Mouse (Mus musculus) stomach, embryonic 15.5 days (tissue): ENCODE results near the gene 1700017N19Rik. TPM values are rescaled to one million over a fixed set of nuclear protein-coding genes. Genes with fewer than 3 reads are reported as not detected.

Source experiments
- polyA plus RNA-seq: library from polyadenylated mRNA; unstranded; fragments of >200 nt; fragmentation: Nextera tagmentation; extraction: Ambion mirVana; gene quantifications from 2 replicates; pipeline ENCODE4 v1.2.1, GENCODE M21; 2015

Gene 1700017N19Rik
- polyA plus RNA-seq, 1 experiment from 2014 or later = not detected

Other genes with a start within 250 kb of the 1700017N19Rik start
- not detected in 2 replicates for gene Gm4302, start 249.6 kb upstream of the 1700017N19Rik start, polyA plus RNA-seq
- gene Gm4303, start 244.5 kb upstream of the 1700017N19Rik start, polyA plus RNA-seq = not detected in 2 replicates
- gene Gm4305, start 239.4 kb upstream of the 1700017N19Rik start, polyA plus RNA-seq = not detected in 2 replicates
- not detected in 2 replicates for gene Gm4307, start 229.1 kb upstream of the 1700017N19Rik start, polyA plus RNA-seq
- not detected in 2 replicates for gene Gm4312, start 207.9 kb upstream of the 1700017N19Rik start, polyA plus RNA-seq
- gene Tmtc3, start 103.1 kb upstream of the 1700017N19Rik start, polyA plus RNA-seq = 22.2 and 22.5 TPM in 2 replicates
- gene Cep290, start 102.9 kb upstream of the 1700017N19Rik start, polyA plus RNA-seq = 5.2 and 6.0 TPM in 2 replicates
- gene 4930430F08Rik, start 61 bp upstream of the 1700017N19Rik start, polyA plus RNA-seq = 7.1 and 8.1 TPM in 2 replicates